Mouse (Mus musculus): ENCODE measurements at regions not wholly inside any gene's neighbourhood (a gene's known extent, or its start where the extent isn't known, plus 50 kb on each side); places are given as distances from the start of the nearest gene placed in this dataset.
A peak's percentile ranks its signal among the peaks of the same experiment; 100 is the strongest.
"Not testable (repeated sequence)": the region's sequence is repeated elsewhere in the genome, so short reads cannot be mapped to it uniquely, and the experiment has no call there.

GRCm38 (mm10) chr2:78094921-78095320, 148.7 kb upstream of the Cwc22 start:
- DNase-seq (ENCODE audit: low spot score) = no peak

DNA sequence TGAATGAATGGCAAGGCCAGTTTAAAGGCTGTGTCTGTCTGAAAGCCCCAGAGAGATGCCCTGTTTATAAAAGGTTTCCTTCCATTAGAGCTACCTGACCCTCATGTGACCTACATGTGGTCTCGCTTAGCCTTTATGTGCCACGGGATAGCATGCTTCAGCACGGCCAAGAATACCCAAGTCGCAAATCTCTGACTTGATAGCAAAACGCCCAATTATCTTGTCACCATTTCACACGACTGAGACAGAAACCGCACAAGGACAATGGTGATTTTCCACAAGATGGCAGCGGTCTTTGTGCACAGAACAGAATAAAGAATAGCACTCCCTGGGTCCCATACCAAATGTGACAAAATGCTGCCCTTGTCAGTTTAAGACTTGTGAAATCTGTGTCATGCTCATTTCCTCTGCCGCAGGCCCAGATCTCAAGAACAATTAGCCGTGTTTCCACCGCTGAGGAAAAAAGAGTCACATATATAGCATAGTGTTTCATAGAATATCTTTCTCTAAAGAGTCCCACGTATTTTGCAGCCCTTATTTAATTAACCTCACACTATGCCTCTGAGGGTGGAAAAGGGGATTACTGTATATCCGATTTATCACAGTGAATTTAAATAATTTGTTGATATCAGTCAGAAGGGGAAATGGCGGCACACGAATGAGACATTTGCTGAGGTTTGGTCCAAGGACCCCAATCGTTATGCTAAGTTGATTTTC, 118.3 kb upstream of the Cwc22 start:
- DNase-seq (ENCODE audit: low spot score) = no peak

- peak; percentile 21 for DNase-seq (ENCODE audit: low spot score)
These were observed 113.7 kb upstream of the Cwc22 start for GRCm38 (mm10) chr2:78059801-78060416.

DNA sequence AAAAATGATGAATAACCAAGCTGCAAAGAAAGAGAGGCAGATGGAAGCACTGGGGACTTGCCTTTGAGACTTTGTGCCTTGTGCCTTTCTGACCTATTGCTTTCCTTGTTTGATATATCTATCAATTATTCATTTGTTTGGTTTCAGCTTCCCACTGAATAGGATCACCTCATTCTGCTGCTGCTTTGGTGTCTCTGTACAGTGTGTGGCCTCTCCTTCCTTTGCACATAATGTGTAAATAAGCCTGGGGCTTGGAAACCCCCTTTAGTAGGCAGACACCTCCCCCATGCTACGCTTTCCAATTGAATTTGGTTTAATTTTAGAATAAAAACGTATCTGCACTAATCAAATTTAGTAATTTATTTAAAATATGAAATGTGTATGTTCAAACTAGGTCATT, 112.8 kb upstream of the Cwc22 start:
- DNase-seq (ENCODE audit: low spot score) = no peak

DNA sequence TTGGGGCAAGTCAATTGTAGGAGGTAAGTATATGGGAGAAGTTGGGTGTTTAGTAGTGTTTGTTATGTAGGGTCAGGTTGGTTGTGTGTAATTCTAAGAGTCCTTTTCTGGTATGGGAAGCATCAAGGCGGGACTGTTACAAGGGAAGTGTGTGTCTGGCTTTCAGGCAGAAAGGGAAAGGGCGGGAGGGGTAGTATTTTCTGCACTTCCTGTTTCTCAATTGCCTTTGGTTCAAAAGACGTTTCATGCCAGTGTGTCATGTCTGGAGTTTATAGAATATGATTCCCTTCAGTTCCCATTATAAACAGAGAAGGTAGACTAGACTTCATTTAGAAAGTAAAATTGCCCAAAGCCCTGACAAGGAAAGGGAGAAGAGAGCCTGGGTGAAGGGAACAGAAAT, 107.7 kb upstream of the Cwc22 start:
- DNase-seq (ENCODE audit: low spot score) = no peak

DNA sequence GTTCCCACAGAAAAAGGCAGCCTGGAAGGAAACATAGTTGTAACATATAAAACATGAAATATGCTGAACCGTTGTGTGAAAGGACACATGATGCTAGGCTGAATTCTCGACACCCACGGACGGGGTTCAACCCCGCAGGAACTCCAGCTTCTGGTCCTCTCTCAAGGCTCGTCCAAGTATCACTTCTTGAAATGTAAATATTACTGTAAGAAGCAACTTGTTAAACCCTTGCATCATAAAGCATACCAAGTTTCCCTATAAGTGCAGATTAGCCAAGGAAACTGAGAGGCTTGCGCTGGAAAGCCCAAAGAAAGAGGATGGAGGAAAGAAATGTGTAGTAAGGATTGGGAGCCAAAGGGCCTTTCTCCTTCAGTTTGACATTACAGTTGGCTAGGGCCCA, 104.4 kb upstream of the Cwc22 start:
- no peak for DNase-seq (ENCODE audit: low spot score)

DNA sequence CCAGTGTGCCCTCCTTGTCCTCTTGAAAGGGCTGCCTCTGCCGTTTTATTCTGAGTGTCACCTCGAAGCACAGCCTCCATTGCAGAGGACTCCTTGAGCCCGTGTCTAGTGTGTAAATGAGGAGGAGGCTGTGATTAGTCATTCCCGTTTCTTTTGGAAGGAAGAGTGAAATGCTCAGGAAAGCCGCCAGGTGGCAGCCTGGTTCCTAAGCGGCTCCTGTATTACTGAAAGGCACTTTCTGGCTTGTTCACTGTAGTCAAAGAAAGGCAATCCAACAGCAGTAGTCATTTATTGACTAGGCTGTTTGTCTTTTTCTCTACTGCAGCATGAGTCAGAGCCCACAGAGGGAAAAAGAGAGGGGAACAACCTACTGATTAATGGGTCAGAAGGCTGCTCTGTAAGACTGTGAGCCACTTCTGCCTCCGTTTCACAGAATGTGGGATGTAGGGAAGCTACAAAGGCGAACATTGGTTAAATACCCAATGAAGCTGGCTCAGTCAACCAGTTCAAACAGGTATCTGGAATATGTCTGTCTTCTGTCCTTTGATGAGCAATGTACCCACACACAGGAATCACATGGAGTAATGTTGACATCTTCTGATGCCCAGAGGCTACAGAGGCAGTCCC, 103.2 kb upstream of the Cwc22 start:
- peak; percentile 80 for DNase-seq (ENCODE audit: low spot score)

DNA sequence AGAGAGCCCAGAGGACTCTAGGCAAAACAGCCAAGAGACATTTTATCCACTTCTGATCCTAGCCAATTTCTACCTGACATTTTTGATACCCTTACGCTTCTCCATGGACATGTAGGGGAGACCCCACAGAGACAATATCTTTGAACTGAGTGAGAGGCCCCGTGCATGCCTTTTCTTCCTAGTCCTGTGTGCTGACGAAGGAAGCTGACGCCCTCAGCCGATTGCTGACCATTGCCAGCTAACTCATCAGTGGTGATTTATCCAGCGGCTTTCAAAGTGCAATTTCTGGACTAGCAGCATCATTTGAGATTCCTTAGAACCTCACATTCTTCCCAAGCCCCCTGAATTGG, 102.5 kb upstream of the Cwc22 start:
- DNase-seq (ENCODE audit: low spot score) = no peak

- no peak for DNase-seq (ENCODE audit: low spot score)
These were observed 102.0 kb upstream of the Cwc22 start for GRCm38 (mm10) chr2:78048030-78048705.

- DNase-seq (ENCODE audit: low spot score) = no peak
These were observed 81.1 kb upstream of the Cwc22 start for GRCm38 (mm10) chr2:78027319-78027718.

DNA sequence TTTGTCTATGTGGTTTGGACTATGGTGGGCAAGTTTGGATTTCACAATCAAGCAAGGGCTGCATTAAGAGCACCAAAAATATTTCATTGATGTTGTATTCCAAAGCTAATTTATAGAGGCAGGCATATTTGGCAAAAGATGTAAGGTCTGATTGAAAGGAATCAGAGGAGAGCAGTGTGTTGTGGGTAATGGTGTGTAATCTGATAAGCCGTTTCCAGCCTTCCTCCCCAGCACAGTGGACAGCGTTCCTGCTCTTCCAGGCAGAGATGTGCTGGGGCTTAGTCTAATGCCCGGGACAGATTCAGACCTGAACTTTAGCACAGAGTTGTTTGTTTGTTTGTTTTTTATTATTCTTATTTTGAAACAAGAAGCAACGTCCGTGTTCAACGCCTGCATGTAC, 80.6 kb upstream of the Cwc22 start:
- no peak for DNase-seq (ENCODE audit: low spot score)

GRCm38 (mm10) chr2:78025651-78026435, 79.7 kb upstream of the Cwc22 start:
- no peak for DNase-seq (ENCODE audit: low spot score)

DNA sequence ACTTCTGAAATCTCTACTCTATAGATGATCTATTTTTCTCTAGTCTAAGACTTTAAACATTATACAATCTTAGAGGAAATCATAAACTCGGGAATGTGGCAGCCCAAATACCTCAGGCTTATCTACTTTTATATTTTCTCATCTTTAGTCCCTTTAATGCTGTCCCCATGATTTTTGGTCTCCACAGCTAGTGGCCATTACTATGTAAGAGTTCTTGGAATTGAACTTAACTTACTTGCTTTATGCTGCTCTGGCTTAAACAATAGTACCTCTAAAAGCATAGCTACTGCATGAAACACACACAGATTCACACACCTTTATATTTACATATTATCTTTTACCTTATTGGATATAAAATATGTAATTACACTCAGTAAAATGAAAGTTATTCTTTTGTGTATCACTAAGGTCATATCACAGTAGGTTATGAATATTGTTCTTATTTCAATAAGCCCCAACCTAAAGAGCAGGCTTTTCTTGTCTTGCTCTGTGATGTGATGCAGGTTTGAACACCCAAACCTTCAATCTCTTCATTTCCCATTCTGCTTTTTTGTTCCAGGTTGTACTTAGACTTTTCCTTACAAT, 78.9 kb upstream of the Cwc22 start:
- DNase-seq (ENCODE audit: low spot score) = no peak

DNA sequence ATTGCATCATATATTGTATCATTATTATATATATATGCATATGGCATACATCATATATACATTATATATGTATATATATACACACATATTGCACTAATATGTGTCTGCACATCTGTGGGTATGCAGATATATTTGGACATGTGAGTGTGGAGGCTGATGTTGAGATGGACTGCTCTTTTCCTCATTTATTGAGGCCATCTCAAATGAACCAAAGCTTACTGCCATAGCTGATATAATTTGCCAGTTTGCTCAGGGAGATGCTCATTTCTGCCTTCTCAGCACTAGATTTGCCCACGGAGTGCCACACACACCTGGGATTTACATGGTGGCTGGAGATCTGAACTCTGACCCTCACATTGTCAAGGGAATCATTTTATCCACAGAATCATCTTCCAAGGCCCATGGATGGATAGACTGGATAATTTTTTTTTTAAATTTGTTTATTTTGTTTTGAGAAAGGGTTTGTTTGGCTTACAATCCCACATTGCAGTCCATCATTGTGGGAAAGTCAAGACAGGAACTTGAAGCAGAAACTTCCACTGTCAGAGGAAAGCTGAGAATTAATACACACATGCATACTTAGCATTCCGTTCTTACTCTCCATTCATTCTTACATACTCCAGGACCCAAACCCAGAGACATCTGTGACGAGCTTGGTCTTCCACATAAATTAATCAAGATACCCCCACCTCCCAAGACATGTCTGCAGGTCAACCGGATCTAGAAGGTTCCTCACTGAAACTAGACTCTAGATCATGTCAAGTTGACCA, 77.9 kb upstream of the Cwc22 start:
- DNase-seq (ENCODE audit: low spot score) = no peak

DNA sequence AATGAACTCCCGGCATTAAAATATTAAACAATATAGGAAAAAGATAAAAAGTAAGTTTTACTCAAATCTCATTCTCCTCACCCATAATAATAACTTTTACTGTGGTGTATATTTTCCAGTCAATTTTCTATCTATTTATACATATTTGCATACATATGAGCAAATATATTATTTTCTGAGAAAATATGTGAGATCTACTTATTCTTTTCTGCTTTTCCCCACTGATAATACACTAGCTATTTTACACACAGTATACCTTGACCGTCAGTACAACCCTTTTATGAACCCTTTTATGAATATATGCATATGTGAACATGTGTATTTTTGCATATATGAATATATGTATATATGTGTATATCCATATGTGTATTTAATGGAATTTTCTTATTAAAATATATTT, 77.2 kb upstream of the Cwc22 start:
- DNase-seq (ENCODE audit: low spot score) = no peak

- no peak for DNase-seq (ENCODE audit: low spot score)
These were observed 76.6 kb upstream of the Cwc22 start for GRCm38 (mm10) chr2:78022756-78023155.

GRCm38 (mm10) chr2:78021905-78022304, 75.7 kb upstream of the Cwc22 start:
- DNase-seq (ENCODE audit: low spot score) = no peak

DNA sequence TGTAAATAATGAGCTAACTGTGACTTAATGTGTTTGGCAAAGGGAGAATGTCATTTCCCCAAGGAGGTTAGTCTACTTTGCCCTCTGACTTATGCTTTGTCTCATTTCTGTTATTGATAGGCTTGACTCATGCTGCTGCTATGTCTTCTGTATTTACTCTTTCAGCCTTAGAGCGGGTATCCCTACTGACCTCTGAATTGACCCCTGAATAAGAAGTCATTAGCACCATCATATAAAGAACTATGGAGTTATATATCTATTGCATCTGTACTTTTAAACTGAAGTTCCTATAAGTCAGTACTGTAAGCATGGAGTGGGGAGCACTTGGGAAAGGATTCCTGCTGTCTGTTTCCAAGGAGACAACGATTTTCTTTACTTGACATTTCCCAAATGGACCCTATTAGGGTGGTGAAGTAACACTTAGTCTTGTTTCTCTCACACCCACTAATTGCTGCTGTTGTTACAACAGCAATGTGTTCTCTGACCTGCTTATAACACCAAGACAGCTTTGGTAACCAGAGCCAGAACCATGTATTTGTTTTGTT, 75.3 kb upstream of the Cwc22 start:
- DNase-seq (ENCODE audit: low spot score) = no peak

GRCm38 (mm10) chr2:78020516-78020915, 74.3 kb upstream of the Cwc22 start:
- no peak for DNase-seq (ENCODE audit: low spot score)

DNA sequence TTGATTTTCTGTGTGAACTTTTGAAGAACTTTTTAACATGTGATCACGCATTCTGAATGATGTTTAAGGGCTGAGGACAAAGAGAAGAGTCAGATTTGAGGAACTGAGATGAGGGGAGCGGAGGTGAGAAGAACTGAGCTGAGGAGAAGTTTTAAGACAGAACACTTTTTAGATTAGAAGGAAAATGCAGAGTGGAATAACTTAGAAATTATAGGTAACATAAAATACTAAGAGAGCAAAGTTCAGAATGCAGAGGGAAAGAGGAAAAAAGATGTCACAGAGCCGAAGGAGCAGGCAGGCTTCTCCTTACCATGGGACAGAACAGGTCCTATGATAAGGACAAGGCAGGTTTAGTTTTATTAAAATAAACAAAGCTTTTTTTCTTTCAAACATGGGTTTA, 73.7 kb upstream of the Cwc22 start:
- DNase-seq (ENCODE audit: low spot score) = no peak

GRCm38 (mm10) chr2:78012441-78012840, 66.3 kb upstream of the Cwc22 start:
- not testable (repeated sequence) for DNase-seq (ENCODE audit: low spot score)
